Mouse (Mus musculus): ENCODE data around the gene 2610028H24Rik.

The 2610028H24Rik gene

DNA sequence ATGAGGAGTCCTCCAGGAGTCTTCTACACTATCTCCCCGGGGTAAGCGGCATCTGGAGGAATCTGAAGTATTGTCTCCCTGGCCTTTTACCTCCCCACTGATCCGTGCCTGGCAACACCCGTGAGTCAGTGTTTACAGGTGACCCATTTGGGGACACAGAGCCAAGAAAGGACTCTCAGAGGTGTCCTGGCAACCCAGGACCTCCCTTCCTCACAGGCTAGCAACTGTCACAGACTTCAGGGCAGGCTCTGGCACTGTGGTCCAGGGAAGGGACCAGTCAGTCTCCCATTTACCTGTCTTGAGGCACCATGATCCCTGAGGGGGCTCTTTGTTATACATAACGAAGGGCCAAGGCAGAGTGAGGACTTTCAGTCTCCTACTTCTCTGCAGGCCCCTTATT lies at the start of gene 2610028H24Rik:
Gene 2610028H24Rik (plus strand): TSS at position 231 of the 400 bp plus-strand sequence.
- no peak for DNase-seq (ENCODE audit: low spot score in 2 of 2)

DNA sequence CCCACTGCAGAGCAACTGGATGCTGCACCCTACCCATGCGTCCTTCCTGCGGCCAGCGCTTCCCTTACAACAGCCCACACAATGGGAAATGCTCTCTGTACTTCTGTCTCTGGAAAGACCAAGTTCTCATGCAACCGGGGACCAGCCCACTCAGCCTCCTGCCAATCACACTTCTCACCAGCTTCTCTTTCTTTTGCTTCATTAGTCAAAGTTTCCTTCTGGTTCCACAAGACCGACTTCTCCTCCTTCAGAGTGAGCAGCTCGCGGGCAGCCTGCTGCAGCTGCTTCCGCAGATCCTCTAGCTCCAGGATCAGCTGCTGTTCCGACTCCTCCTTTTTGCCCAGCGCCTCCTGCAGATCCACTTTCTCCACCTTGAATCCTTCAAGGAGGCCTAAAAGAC lies 40.4 kb upstream of the 2610028H24Rik start:
- DNase-seq (ENCODE audit: low spot score in 2 of 2): no peak

- peak in 1 of 2 experiments; percentile 21 for DNase-seq (ENCODE audit: low spot score in 2 of 2)
Measured at GRCm38 (mm10) chr10:76416811-76417210, 32.1 kb upstream of the 2610028H24Rik start.

GRCm38 (mm10) chr10:76425674-76426073 lies 23.2 kb upstream of the 2610028H24Rik start:
- DNase-seq (ENCODE audit: low spot score in 2 of 2): no peak

DNA sequence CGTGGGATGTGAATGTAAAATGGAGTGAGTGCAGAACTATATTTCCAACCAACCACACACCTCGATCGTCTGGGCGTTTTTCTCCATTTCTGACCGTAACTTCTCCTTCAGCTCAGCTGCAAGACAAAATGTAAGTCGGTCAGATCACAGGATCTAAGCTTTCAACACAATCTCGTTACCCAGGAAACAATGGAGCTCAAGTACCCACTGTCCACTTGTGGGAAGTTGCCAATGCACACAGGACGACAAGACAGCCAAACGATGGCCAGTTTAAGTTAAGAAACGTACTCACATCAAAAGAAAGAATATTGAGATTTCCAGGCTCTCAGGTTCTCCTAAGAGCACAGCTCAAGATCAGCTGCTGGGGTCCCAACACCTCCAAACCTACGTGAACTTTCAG lies 15.0 kb upstream of the 2610028H24Rik start:
- DNase-seq (ENCODE audit: low spot score in 2 of 2): no peak

DNA sequence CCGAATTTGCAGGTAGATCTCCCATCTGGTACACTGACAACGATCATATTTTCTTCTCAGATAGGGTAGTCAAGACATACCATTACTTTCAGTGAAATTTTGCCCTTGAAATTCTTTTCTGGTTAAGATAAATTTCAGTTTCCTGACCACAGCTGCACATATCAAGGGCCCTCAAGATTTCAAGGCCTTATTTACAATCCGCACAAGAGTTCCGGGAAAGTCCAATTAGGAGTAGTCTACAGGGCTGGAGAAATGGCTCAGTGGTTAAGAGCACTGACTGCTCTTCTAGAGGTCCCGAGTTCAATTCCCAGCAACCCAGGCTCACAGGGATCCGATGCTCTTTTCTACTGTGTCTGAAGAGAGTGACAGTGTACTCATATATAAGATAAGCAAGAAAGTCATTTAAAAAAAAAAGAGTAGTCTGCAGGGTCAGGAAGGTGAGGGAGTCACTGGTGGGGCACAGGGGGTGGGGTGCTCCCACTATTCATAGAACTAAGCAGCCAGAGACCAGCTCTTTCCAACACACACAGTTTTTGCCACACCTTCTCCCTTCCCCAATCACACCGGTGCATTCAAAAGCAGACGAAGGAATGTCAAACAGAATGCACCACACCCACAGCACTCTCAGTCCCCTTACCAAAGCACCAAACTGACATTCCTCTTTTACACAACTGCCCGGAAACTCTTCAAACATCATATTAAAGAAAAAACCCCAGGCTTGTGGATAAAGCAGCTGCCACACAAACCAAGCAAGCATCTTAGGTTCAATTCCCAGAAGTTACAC lies 9.6 kb upstream of the 2610028H24Rik start:
- DNase-seq (ENCODE audit: low spot score in 2 of 2): no peak

DNA sequence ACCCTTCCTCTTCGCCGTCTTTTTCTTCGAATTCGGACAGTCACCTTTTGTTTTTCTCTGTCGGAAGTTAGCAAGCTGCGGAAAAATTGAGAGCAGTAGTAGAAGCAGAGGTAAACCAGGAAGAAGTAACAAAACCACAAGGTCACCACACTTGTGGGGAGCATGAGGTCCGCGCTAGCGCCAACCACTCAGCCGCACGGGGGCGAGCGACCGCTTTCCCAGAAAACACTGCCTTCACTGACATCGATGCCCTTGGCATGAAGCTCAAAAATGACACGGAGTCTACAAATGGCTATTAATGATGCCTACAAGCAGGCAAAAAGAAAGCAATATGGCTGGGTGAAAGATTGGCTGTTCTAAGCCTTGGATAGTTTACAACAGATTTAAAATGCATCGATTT lies 8.6 kb upstream of the 2610028H24Rik start, which contains the start of gene AC141477.1:
Gene AC141477.1 (minus strand): TSS at position 164 of the 400 bp plus-strand sequence.
- no peak for DNase-seq (ENCODE audit: low spot score in 2 of 2)

DNA sequence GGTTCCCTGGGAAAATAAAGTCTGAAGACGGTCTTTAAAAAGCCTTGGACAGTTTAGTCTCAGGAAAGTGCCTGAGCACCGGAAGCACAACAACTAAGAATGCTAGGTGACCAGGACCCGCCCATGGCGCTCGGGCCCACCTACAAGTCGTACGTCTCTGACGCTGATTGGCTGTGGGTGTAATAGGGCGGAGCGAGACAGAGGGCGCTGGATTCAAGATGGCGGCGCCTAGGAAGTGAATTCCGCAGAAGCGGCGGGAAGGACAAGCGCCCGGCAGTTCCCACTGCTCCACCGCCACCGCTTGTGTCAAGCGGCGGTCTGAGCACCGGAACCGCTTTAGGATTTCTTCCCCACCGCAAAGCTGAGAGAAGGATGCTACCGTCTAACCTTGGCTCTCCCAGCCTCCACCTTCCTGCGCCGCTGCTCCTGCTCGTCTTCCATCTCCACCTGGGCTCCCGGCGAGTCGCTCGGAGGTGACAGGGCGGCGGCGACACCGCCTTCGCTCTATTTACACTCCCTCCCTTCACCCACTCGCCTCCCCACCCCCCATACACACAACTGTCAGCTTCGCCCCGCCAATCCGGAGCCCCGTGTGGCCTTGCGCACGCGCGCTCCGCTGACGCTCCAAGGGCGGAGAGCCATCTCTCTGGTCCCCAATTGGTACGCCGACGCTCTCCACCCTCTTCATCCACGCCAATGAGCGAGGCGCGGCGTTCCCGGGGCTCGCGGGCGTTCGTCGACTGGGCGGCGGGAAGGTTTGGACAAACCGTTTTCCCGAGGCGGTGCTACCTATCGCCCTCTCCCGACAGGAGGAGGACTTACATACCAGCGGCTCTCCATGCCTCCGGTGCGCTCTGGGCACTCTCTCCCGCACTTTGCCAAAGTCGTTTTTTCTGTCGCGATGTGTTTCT lies 6.4 kb upstream of the 2610028H24Rik start, which contains the start of gene Pcnt:
Gene Pcnt (minus strand): TSS at position 609 of the 911 bp plus-strand sequence.
- DNase-seq (ENCODE audit: low spot score in 2 of 2): peak; percentile 95

DNA sequence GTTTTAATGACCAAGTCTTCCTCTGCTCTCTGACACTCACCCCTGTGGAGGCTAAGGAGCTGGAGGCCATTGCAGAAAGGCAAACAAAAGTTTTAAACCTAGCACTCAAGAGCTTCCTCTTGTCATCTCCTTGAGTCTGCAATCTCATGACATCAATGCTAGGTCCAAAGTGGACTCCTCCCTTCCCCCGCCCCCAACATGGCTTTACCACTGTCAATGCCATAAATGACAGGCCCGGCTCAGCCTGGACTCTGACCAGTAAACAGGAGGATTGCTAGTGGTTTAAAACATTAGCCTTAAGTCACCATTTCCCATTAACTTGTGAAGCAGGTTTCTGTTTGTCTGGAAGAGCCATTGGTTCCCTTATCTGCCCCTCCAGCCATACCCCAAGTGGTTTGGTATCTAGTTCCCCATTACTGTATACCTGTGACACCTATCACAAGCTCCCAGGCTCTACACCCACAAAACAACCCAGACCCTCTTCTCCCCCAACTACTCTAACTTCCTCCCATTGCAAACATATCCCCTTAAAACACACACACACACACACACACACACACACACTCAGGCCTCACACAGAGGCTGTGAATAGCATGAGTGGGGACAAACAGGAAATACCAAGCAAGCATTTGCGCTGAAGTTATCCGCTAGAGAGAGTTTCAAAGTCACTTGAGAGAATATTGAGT lies 2.7 kb upstream of the 2610028H24Rik start:
- no peak for DNase-seq (ENCODE audit: low spot score in 2 of 2)

DNA sequence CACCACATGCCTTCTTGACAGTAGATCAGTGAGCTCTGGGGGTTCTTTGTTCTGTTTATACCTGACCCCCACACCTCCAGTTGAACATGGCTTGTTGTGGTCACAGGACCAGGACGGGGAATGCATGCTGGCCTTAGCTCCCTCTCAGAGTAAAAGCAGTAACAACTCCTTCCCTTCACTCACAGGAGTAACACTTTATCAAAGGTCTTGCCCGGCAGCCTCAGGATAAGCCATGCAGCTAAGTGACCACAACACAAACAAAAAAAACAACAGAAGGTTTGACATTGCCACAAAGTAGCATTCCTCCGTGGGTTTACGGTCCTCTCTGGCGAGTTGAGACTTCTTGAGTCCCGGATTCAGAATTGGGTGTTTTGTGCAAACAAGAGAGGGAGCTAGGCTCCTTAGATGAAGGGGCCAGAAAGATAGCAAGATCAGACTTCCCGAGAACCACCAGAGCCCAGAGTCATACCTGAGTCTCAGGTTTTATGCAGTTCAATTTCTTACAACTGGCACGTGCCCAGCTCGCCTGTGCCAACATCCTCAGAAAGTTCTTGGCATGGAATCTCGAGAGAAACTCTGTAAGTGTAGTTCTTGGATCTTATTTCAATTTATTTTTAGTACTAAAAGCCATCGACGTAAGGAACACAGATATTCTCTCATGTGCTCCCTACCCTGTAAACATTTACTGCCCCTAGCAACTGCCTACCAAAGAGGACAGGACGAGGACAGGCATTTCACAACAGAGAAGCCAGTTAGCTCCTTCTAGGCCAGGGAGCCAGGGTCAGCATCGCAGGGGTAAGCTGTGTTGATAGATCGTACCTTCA lies 1.3 kb upstream of the 2610028H24Rik start:
- no peak for DNase-seq (ENCODE audit: low spot score in 2 of 2)

DNA sequence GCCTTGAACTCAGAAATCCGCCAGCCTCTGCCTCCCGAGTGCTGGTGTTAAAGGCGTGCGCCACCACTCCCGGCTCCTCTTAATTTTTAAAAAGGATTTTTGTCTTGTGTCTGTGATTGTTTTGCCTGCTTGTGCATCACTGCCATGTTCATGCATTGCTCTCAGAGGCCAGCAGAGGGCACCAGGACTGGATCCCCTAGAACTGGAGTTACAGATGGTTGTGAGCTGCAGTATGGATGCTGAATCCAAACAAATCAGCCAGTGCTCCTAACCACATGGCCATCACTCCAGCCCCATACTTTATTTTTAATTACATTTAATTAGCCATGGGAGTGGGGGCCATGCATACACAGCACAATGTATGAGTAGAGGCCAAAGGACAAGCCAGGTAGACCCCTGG lies 6.4 kb downstream of the 2610028H24Rik start:
- DNase-seq (ENCODE audit: low spot score in 2 of 2): peak in 1 of 2 experiments; percentile 30

DNA sequence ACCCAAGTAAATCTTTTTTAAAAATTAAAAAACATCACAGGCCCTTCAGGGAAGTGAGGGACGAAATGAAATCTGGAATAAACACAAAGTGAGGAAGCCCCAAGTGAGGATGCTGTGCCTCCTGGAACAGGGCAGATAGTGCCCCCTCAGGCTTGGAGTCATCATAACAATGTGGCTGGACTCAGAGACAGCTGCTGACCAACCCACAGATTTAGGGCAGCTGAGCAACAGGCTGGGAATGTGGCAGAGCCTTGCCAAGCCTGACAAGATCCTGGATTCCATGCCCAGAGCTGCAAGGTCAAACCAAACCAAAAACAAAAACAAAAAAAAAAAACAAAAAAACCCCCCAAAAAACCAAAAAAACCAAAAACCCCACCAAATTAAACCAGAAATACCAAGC lies 12.4 kb downstream of the 2610028H24Rik start:
- no peak for DNase-seq (ENCODE audit: low spot score in 2 of 2)

DNA sequence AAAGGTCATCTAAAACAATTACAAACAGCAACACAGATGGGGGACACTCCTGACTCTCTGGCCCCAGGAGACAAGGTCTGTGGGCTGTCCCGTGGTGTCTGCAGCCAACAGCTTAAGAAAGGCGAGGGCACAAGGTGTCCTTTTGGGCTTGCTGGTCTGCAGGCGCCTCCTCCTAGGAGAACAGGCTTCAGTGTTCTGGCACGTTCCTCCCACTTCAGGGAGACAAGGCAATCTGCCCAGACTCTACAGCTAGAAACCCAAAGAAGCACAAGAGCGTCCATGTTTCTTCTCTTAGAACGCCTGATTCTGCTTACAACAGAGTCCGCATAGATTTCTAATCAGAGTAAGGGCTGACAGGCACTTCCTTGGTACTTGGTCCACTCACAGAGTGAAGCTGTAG lies 13.4 kb downstream of the 2610028H24Rik start:
- DNase-seq (ENCODE audit: low spot score in 2 of 2): no peak

GRCm38 (mm10) chr10:76462721-76463120 lies 13.8 kb downstream of the 2610028H24Rik start:
- no peak for DNase-seq (ENCODE audit: low spot score in 2 of 2)

DNA sequence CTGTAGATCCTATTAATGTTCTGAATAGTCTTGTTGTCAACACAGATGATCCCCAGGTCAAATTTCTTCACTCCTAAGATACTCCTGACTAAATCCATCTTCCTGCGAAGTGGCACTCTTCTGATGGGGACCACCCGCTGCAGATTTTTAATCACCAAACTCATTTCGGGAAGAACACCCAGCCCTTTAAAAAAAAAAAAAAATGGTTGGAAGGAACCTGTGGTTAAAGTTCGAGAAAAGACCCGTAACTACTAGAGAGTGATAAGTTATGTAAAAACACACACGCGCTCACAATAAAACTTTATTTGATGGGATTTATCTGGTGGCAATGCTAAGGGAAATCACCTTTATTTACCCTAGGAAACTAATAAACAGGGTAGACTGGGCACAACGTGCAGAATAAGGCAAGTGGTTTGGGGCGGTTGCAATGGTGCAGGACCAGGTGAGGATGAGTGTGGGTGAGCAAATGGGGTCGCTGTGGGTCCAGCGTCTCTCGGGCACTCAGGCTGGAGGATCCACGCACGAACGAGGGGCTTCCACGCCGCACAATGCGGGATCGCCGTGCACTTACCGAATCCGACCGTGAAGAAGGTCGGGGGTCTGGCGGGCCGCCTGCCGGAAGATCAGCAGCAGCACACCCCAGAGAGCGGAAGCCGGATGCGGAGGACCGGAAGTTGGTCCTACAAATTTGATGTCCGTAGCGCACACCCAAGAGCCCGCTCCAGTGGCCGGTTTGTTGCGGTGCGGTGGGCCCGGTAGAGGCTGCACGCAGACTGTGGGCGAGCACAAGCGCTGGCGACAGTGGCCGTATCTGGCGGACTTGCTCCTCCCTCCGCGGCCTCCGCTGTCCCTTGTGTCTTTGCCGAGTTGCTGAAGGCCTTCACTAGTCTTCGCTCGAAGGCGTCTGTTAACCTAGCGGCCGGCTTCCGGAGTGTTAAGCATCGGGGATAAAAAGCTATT lies 19.6 kb downstream of the 2610028H24Rik start, which contains the start of the genes Mcm3ap and Ybey:
Gene Mcm3ap (plus strand): TSS at position 725 of the 960 bp plus-strand sequence.
Gene Ybey (minus strand): TSS at position 912 of the 960 bp plus-strand sequence.
- DNase-seq (ENCODE audit: low spot score in 2 of 2): peak; percentile 80 to 83

- no peak for DNase-seq (ENCODE audit: low spot score in 2 of 2)
Measured at GRCm38 (mm10) chr10:76473759-76474158, 24.9 kb downstream of the 2610028H24Rik start.

GRCm38 (mm10) chr10:76480851-76481250 lies 32.0 kb downstream of the 2610028H24Rik start:
- no peak for DNase-seq (ENCODE audit: low spot score in 2 of 2)

DNA sequence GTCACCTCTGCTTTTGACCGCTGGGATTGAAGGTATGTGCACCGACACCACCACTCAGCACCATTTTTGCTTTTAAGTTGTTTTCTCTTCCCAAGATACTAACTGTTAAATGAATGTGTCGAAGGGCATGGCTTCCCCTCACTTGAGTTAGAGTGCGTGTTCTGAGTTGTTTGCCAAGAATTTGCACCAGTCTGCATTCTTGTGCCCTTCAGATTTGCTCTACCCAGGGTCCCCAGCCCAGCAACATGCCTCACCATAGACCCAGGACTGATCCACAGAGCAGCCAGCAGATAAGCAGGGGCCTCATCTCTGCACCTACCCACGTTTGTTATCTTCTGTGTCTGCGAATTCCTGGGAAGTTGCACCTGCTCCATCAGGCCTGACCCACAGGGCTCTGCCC lies 32.6 kb downstream of the 2610028H24Rik start:
- DNase-seq (ENCODE audit: low spot score in 2 of 2): no peak

GRCm38 (mm10) chr10:76486302-76486701 lies 37.4 kb downstream of the 2610028H24Rik start:
- no peak for DNase-seq (ENCODE audit: low spot score in 2 of 2)

DNA sequence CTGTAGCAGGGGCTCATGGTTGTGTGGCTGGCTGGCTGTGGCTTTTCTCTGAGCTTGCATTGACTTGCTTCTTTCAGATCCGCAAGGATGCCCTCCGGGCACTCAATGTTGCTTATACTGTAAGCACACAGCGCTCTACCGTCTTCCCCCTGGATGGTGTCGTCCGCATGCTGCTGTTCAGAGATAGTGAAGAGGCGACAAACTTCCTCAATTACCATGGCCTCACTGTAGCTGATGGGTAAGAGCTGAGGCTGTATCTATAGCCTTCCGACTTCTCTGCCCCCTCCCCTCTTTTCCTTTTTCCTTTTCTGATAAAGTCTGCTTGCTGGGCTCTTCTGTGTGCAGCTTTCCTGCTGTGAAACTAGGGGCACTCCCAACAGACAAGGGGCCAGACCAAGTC lies 39.4 kb downstream of the 2610028H24Rik start:
- no peak for DNase-seq (ENCODE audit: low spot score in 2 of 2)
